Mouse (Mus musculus): ENCODE measurements around the gene Fkbp2. TPM values are rescaled to one million over a fixed set of nuclear protein-coding genes. Genes with fewer than 3 reads are reported as not detected.

Fkbp2 gene
- polyA plus RNA-seq, 1 experiment: 33.2 TPM

DNA sequence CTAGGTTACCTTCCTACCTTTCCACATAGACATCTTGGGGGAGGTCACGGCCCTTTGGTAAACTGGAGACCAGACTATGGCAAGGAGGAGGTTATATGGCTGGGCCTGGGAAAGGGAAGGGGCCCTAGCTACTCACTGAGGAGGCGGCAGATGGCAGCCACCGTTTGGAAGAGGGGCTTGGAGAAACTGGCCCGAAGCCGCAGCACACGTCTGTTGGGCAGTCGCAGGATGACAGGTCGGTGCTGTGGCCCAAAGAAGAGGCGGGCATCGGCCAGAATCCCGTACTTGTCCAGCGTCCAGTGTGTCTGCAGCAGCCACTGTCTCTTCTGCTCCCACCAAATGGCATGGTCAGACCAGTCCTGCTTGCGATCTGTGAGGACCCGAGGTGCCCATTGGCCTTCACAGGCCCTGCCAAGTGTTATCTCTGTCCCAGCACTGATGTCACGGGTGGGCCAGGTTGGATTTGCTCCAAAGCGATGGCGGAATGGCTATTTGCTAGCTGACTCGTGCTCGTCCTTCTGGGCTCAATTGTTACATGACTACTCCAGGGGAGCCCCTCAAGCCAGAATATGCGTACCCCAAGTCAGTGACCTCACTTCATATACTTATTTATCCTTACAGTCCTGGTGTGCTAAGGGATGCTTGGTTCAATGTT is 34.3 kb upstream of the Fkbp2 start:
- TF ChIP-seq POLR2A (IDR thresholded peaks at IDR 0.05; ENCODE audit: control insufficient read depth, extremely low read depth, insufficient read depth, low read length, poor library complexity) (no peak), CTCF (IDR thresholded peaks at IDR 0.05; ENCODE audit: borderline replicate concordance, control insufficient read depth, extremely low read depth, insufficient read depth, low read length, poor library complexity) (no peak)
- Histone ChIP-seq H3K27ac (ENCODE audit: control insufficient read depth, insufficient read depth, low read length) (no peak overlapping the region), H3K4me3 (ENCODE audit: control insufficient read depth, insufficient read depth, low read length) (no peak overlapping the region), H3K36me3 (ENCODE audit: control insufficient read depth, insufficient read depth, low read length) (peaks cover 25% of the 10 kb centered on the region), H3K4me1 (replicated peaks; ENCODE audit: control insufficient read depth, insufficient read depth, low read length) (peaks cover 12% of the 10 kb centered on the region), H3K27me3 (ENCODE audit: control insufficient read depth, insufficient read depth, low read length) (no peaks in the 10 kb centered on the region)
- WGBS: 98% methylated on average over 20 of the region's 20 CpGs
- no peak for DNase-seq

- Histone ChIP-seq H3K36me3 (ENCODE audit: control insufficient read depth, insufficient read depth, low read length) (peaks cover 25% of the 10 kb centered on the region), H3K27me3 (ENCODE audit: control insufficient read depth, insufficient read depth, low read length) (no peaks in the 10 kb centered on the region), H3K4me1 (replicated peaks; ENCODE audit: control insufficient read depth, insufficient read depth, low read length) (peaks cover 10% of the 10 kb centered on the region), H3K4me3 (ENCODE audit: control insufficient read depth, insufficient read depth, low read length) (no peak overlapping the region), H3K27ac (ENCODE audit: control insufficient read depth, insufficient read depth, low read length) (no peak overlapping the region)
- TF ChIP-seq POLR2A (IDR thresholded peaks at IDR 0.05; ENCODE audit: control insufficient read depth, extremely low read depth, insufficient read depth, low read length, poor library complexity) (no peak), CTCF (IDR thresholded peaks at IDR 0.05; ENCODE audit: borderline replicate concordance, control insufficient read depth, extremely low read depth, insufficient read depth, low read length, poor library complexity) (no peak)
- WGBS: 99% methylated on average over 9 of the region's 9 CpGs
- DNase-seq: no peak
Observed at GRCm38 (mm10) chr19:7013984-7014383, 33.7 kb upstream of the Fkbp2 start.

DNA sequence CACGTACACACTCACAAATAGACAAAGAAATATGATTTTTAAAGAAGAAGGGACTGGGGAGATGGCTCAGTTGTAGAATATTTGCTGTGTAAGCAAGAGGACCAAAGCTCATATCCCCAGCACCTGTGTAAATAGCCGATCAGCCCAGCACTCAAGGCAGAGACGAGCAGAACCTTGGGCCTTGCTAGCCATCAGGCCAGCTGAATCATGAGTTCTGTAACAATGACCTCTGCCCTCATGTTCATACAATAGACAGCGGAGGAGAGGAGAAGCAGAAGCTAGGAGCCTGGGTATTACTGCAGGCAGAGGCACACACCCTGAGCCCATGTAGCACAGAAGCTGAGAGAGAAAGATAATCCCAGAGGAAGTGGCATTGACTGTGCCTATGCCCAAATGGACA is 32.1 kb upstream of the Fkbp2 start:
- DNase-seq: no peak
- no peaks in the 10 kb centered on the region for H3K27me3 ChIP-seq (ENCODE audit: control insufficient read depth, insufficient read depth, low read length)
- no peak overlapping the region for H3K27ac ChIP-seq (ENCODE audit: control insufficient read depth, insufficient read depth, low read length)
- 95% methylated on average over 4 of the region's 4 CpGs for WGBS
- TF ChIP-seq POLR2A (IDR thresholded peaks at IDR 0.05; ENCODE audit: control insufficient read depth, extremely low read depth, insufficient read depth, low read length, poor library complexity): no peak
- TF ChIP-seq CTCF (IDR thresholded peaks at IDR 0.05; ENCODE audit: borderline replicate concordance, control insufficient read depth, extremely low read depth, insufficient read depth, low read length, poor library complexity): no peak
- peaks cover 30% of the 10 kb centered on the region for H3K36me3 ChIP-seq (ENCODE audit: control insufficient read depth, insufficient read depth, low read length)
- H3K4me3 ChIP-seq (ENCODE audit: control insufficient read depth, insufficient read depth, low read length): no peak overlapping the region
- peaks cover 5% of the 10 kb centered on the region for H3K4me1 ChIP-seq (replicated peaks; ENCODE audit: control insufficient read depth, insufficient read depth, low read length)

GRCm38 (mm10) chr19:7006892-7007593 is 26.7 kb upstream of the Fkbp2 start:
- H3K27ac ChIP-seq (ENCODE audit: control insufficient read depth, insufficient read depth, low read length): no peak overlapping the region
- H3K36me3 ChIP-seq (ENCODE audit: control insufficient read depth, insufficient read depth, low read length): peaks cover 28% of the 10 kb centered on the region
- TF ChIP-seq POLR2A (IDR thresholded peaks at IDR 0.05; ENCODE audit: control insufficient read depth, extremely low read depth, insufficient read depth, low read length, poor library complexity) (no peak), CTCF (IDR thresholded peaks at IDR 0.05; ENCODE audit: borderline replicate concordance, control insufficient read depth, extremely low read depth, insufficient read depth, low read length, poor library complexity) (no peak)
- H3K4me1 ChIP-seq (replicated peaks; ENCODE audit: control insufficient read depth, insufficient read depth, low read length): no peaks in the 10 kb centered on the region
- DNase-seq: no peak
- H3K27me3 ChIP-seq (ENCODE audit: control insufficient read depth, insufficient read depth, low read length): no peaks in the 10 kb centered on the region
- H3K4me3 ChIP-seq (ENCODE audit: control insufficient read depth, insufficient read depth, low read length): no peak overlapping the region
- 94% methylated on average over 9 of the region's 9 CpGs for WGBS

GRCm38 (mm10) chr19:6999360-7000063 is 19.2 kb upstream of the Fkbp2 start:
- no peak overlapping the region for H3K4me3 ChIP-seq (ENCODE audit: control insufficient read depth, insufficient read depth, low read length)
- TF ChIP-seq POLR2A (IDR thresholded peaks at IDR 0.05; ENCODE audit: control insufficient read depth, extremely low read depth, insufficient read depth, low read length, poor library complexity): no peak
- TF ChIP-seq CTCF (IDR thresholded peaks at IDR 0.05; ENCODE audit: borderline replicate concordance, control insufficient read depth, extremely low read depth, insufficient read depth, low read length, poor library complexity): no peak
- H3K36me3 ChIP-seq (ENCODE audit: control insufficient read depth, insufficient read depth, low read length): peaks cover 53% of the 10 kb centered on the region
- peaks cover 33% of the 10 kb centered on the region for H3K4me1 ChIP-seq (replicated peaks; ENCODE audit: control insufficient read depth, insufficient read depth, low read length)
- no peak overlapping the region for H3K27ac ChIP-seq (ENCODE audit: control insufficient read depth, insufficient read depth, low read length)
- WGBS: 94% methylated on average over 19 of the region's 19 CpGs
- H3K27me3 ChIP-seq (ENCODE audit: control insufficient read depth, insufficient read depth, low read length): no peaks in the 10 kb centered on the region
- DNase-seq: no peak

DNA sequence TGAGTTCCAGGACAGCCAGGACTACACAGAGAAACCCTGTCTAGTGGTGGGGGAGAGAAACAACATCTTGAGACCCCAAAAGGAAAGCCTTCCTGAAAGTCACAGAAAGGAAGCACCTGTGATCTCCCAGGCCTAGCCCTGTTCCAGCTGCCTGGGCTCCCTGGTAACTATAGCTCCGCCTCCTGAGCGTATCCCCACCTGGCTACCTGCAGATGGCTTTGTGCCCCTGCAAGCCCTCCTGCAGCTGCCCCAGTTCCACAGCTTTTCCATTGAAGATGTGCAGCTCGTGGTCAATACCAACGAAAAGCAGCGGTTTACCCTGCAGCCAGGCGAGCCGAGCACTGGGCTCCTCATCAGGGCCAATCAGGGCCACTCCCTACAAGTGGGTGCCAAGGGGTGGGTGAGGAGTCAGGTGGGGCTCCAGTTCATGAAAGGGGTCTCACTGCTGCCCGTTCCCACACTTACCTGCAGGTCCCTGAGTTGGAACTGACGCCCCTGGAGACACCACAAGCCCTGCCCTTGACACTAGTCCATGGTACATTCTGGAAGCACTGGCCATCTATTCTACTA is 17.5 kb upstream of the Fkbp2 start:
- 53% methylated on average over 9 of the region's 9 CpGs for WGBS
- no peaks in the 10 kb centered on the region for H3K27me3 ChIP-seq (ENCODE audit: control insufficient read depth, insufficient read depth, low read length)
- TF ChIP-seq CTCF (IDR thresholded peaks at IDR 0.05; ENCODE audit: borderline replicate concordance, control insufficient read depth, extremely low read depth, insufficient read depth, low read length, poor library complexity) (no peak), POLR2A (IDR thresholded peaks at IDR 0.05; ENCODE audit: control insufficient read depth, extremely low read depth, insufficient read depth, low read length, poor library complexity) (no peak)
- no peak overlapping the region for H3K4me3 ChIP-seq (ENCODE audit: control insufficient read depth, insufficient read depth, low read length)
- peak overlapping the region; percentile 47; the same call in 1 of the 2 replicates for H3K27ac ChIP-seq (ENCODE audit: control insufficient read depth, insufficient read depth, low read length)
- H3K36me3 ChIP-seq (ENCODE audit: control insufficient read depth, insufficient read depth, low read length): peaks cover 43% of the 10 kb centered on the region
- H3K4me1 ChIP-seq (replicated peaks; ENCODE audit: control insufficient read depth, insufficient read depth, low read length): peaks cover 42% of the 10 kb centered on the region
- no peak for DNase-seq
